Mouse (Mus musculus) forebrain, postnatal 0 days (tissue): ENCODE measurements around the gene Rell1. TPM values are rescaled to one million over a fixed set of nuclear protein-coding genes. Genes with fewer than 3 reads are reported as not detected.

Source experiments
- ATAC-seq: fragments of 200-750 bp; cut with Nextera tagmentation; 2 replicates; pipeline ENCODE4 v1.8.0; 2017; ENCODE audit warnings: mild to moderate bottlenecking, moderate library complexity
- DNase-seq: peaks from one replicate; pipeline ENCODE4 v3.0.0-alpha.2; 2015
- H3K27ac ChIP-seq: fragments of 300-500 bp; sonication (generic); 2 replicates; pipeline ENCODE4 v1.5.1; 2014; ENCODE audit warnings: low read depth, mild to moderate bottlenecking, antibody characterized with exemption, low read length, moderate library complexity, mixed read lengths
- H3K27me3 ChIP-seq: fragments of 300-500 bp; sonication (generic); 2 replicates; pipeline ENCODE4 v1.6.1; 2014; ENCODE audit warnings: mild to moderate bottlenecking, low read length, mixed read lengths; ENCODE audit not compliant: insufficient read depth
- H3K36me3 ChIP-seq: fragments of 300-500 bp; sonication (generic); 2 replicates; pipeline ENCODE4 v1.6.1; 2014; ENCODE audit warnings: mild to moderate bottlenecking, moderate library complexity; ENCODE audit not compliant: insufficient read depth
- H3K4me1 ChIP-seq: fragments of 300-500 bp; sonication (generic); 2 replicates; pipeline ENCODE4 v1.6.1; 2014; ENCODE audit warnings: antibody characterized with exemption; ENCODE audit not compliant: insufficient read depth
- H3K4me2 ChIP-seq: fragments of 300-500 bp; sonication (generic); 2 replicates; pipeline ENCODE4 v1.6.1; 2014; ENCODE audit warnings: low read depth, mild to moderate bottlenecking, moderate library complexity
- H3K4me3 ChIP-seq: fragments of 300-500 bp; sonication (generic); 2 replicates; pipeline ENCODE4 v1.5.1; 2014; ENCODE audit warnings: low read depth, low read length, mixed read lengths
- H3K9ac ChIP-seq: fragments of 300-500 bp; sonication (generic); 2 replicates; pipeline ENCODE4 v1.6.1; 2014; ENCODE audit warnings: mild to moderate bottlenecking
- H3K9me3 ChIP-seq: fragments of 300-500 bp; sonication (generic); 2 replicates; pipeline ENCODE4 v1.6.1; 2016; ENCODE audit warnings: low read length
- CTCF ChIP-seq: sonication (generic); IDR thresholded peaks from 2 replicates; pipeline ENCODE4 v1.5.1; 2016; ENCODE audit warnings: antibody characterized with exemption, control low read depth, low read depth
- WGBS: fragments of 180-500 bp; shearing (Covaris S2); extraction: QIAGEN DNeasy Blood & Tissue Kit; methylation state at CpG from one replicate; pipeline ENCODE4 v1.1.7; 2014; 5-methylcytosine and 5-hydroxymethylcytosine counted together
- polyA plus RNA-seq: library from polyadenylated mRNA; unstranded; fragments of >200 nt; fragmentation: Nextera tagmentation; extraction: Ambion mirVana; gene quantifications from 2 replicates; pipeline ENCODE4 v1.2.1, GENCODE M21; 2015
- total RNA-seq: library from RNA; depleted of rRNA; stranded (reverse); fragments of >200 nt; gene quantifications from 2 replicates; pipeline ENCODE4 v1.2.3, GENCODE M21; 2014

The Rell1 gene
- total and polyA plus RNA-seq, 2 experiments from 2014 or later: 5.3 to 11.2 TPM

GRCm38 (mm10) chr5:63938575-63938974 lies 30.1 kb downstream of the Rell1 start:
- no peaks in the 10 kb centered on the region for H3K36me3 ChIP-seq
- no peak overlapping the region for H3K4me3 ChIP-seq
- H3K27me3 ChIP-seq: no peaks in the 10 kb centered on the region
- DNase-seq (no peak), ATAC-seq (no peak)
- WGBS: 70% methylated on average over 4 of the region's 4 CpGs
- no peak overlapping the region for H3K9ac ChIP-seq
- no peaks in the 10 kb centered on the region for H3K9me3 ChIP-seq
- no peaks in the 10 kb centered on the region for H3K4me1 ChIP-seq
- TF ChIP-seq CTCF: no peak
- H3K27ac ChIP-seq: no peak overlapping the region
- no peak overlapping the region for H3K4me2 ChIP-seq

GRCm38 (mm10) chr5:63936740-63937139 lies 32.0 kb downstream of the Rell1 start:
- no peak for ATAC-seq
- 71% methylated on average over 6 of the region's 6 CpGs for WGBS

GRCm38 (mm10) chr5:63935581-63935980 lies 33.1 kb downstream of the Rell1 start:
- no peak overlapping the region for H3K9ac ChIP-seq
- no peaks in the 10 kb centered on the region for H3K4me1 ChIP-seq
- H3K27me3 ChIP-seq: no peaks in the 10 kb centered on the region
- TF ChIP-seq CTCF: no peak
- ATAC-seq: no peak
- no peak overlapping the region for H3K4me2 ChIP-seq
- H3K36me3 ChIP-seq: no peaks in the 10 kb centered on the region
- 91% methylated on average over 6 of the region's 6 CpGs for WGBS
- no peak overlapping the region for H3K27ac ChIP-seq
- H3K4me3 ChIP-seq: no peak overlapping the region
- no peak for DNase-seq
- no peaks in the 10 kb centered on the region for H3K9me3 ChIP-seq

More at GRCm38 (mm10) chr5:63936740-63937139, 32.0 kb downstream of the Rell1 start:
- no peaks in the 10 kb centered on the region for H3K4me1 ChIP-seq
- H3K36me3 ChIP-seq: no peaks in the 10 kb centered on the region
- H3K4me2 ChIP-seq: no peak overlapping the region
- H3K27me3 ChIP-seq: no peaks in the 10 kb centered on the region
- no peaks in the 10 kb centered on the region for H3K9me3 ChIP-seq
- TF ChIP-seq CTCF: no peak
- H3K9ac ChIP-seq: no peak overlapping the region
- no peak for DNase-seq
- H3K4me3 ChIP-seq: no peak overlapping the region
- no peak overlapping the region for H3K27ac ChIP-seq

GRCm38 (mm10) chr5:63932829-63933228 lies 35.9 kb downstream of the Rell1 start:
- Histone ChIP-seq H3K36me3 (no peaks in the 10 kb centered on the region; the same call in 1 of the 2 replicates), H3K27ac (no peak overlapping the region), H3K4me3 (no peak overlapping the region), H3K9ac (no peak overlapping the region), H3K4me1 (no peaks in the 10 kb centered on the region), H3K27me3 (no peaks in the 10 kb centered on the region), H3K4me2 (no peak overlapping the region), H3K9me3 (no peaks in the 10 kb centered on the region)
- DNase-seq (no peak), ATAC-seq (no peak)
- no peak for TF ChIP-seq CTCF
- WGBS: 30% methylated on average over 10 of the region's 10 CpGs

- Histone ChIP-seq H3K4me3 (no peak overlapping the region), H3K27ac (no peak overlapping the region), H3K4me2 (no peak overlapping the region), H3K9me3 (no peaks in the 10 kb centered on the region), H3K27me3 (no peaks in the 10 kb centered on the region), H3K9ac (no peak overlapping the region), H3K36me3 (peaks cover 3% of the 10 kb centered on the region; the same call in 1 of the 2 replicates), H3K4me1 (no peaks in the 10 kb centered on the region)
- TF ChIP-seq CTCF: no peak
- DNase-seq (no peak), ATAC-seq (no peak)
- 76% methylated on average over 4 of the region's 4 CpGs for WGBS
Observed at GRCm38 (mm10) chr5:63930824-63931358, 37.8 kb downstream of the Rell1 start.

- Histone ChIP-seq H3K4me1 (no peaks in the 10 kb centered on the region), H3K4me3 (no peak overlapping the region), H3K4me2 (no peak overlapping the region), H3K9ac (no peak overlapping the region), H3K9me3 (no peaks in the 10 kb centered on the region), H3K27me3 (no peaks in the 10 kb centered on the region), H3K27ac (no peak overlapping the region), H3K36me3 (peaks cover 3% of the 10 kb centered on the region; the same call in 1 of the 2 replicates)
- DNase-seq: no peak
- TF ChIP-seq CTCF: no peak
- ATAC-seq: no peak
- WGBS: 94% methylated on average over 14 of the region's 14 CpGs
Observed at GRCm38 (mm10) chr5:63925035-63925628, 43.6 kb downstream of the Rell1 start.

- 88% methylated on average over 13 of the region's 13 CpGs for WGBS
- no peak for TF ChIP-seq CTCF
Observed at GRCm38 (mm10) chr5:63923305-63924025, 45.2 kb downstream of the Rell1 start.

More at GRCm38 (mm10) chr5:63923305-63924025, 45.2 kb downstream of the Rell1 start:
- Histone ChIP-seq H3K9me3 (no peaks in the 10 kb centered on the region), H3K36me3 (0 out of 2 replicates have a peak, but pooled peaks cover 3% of the 10 kb centered on the region), H3K27me3 (no peaks in the 10 kb centered on the region), H3K4me3 (no peak overlapping the region), H3K27ac (no peak overlapping the region), H3K4me1 (no peaks in the 10 kb centered on the region), H3K9ac (no peak overlapping the region), H3K4me2 (no peak overlapping the region)
- no peak for ATAC-seq
- no peak for DNase-seq
